Mouse (Mus musculus) cortical plate, adult 2 months (tissue): ENCODE results near the gene Zkscan17. TPM values are rescaled to one million over a fixed set of nuclear protein-coding genes. Genes with fewer than 3 reads are reported as not detected.
A peak's percentile ranks its signal among the peaks of the same experiment; 100 is the strongest.

Experiments used
- H3K27ac ChIP-seq: fragments of 200-500 bp; 2 replicates; pipeline ENCODE4 v1.5.1; 2012; ENCODE audit warnings: low read length, control low read depth, inconsistent platforms; ENCODE audit not compliant: insufficient read depth
- H3K4me1 ChIP-seq: fragments of 200-500 bp; 2 replicates; pipeline ENCODE4 v1.6.1; 2011; ENCODE audit warnings: low read length; ENCODE audit not compliant: control insufficient read depth, insufficient read depth
- H3K4me3 ChIP-seq: fragments of 200-500 bp; 2 replicates; pipeline ENCODE4 v1.5.1; 2011; ENCODE audit warnings: mild to moderate bottlenecking, low read length, control low read depth; ENCODE audit not compliant: insufficient read depth
- CTCF ChIP-seq: fragments of 200-500 bp; IDR thresholded peaks from 2 replicates; pipeline ENCODE4 v1.5.1; 2011; ENCODE audit warnings: mild to moderate bottlenecking, control low read depth, low read length; ENCODE audit not compliant: insufficient read depth; ENCODE audit errors: extremely low read depth
- POLR2A ChIP-seq: fragments of 200-500 bp; IDR thresholded peaks from 2 replicates; pipeline ENCODE4 v1.6.1; 2011; ENCODE audit warnings: mild to moderate bottlenecking, low read length, control low read depth; ENCODE audit not compliant: insufficient read depth; ENCODE audit errors: extremely low read depth
- polyA plus RNA-seq: library from polyadenylated mRNA; depleted of rRNA; stranded (reverse); fragments of >200 nt; gene quantifications from 2 replicates; pipeline ENCODE4 v1.2.3, GENCODE M21; 2012

Gene Zkscan17
- polyA plus RNA-seq, 1 experiment, result 7.2 TPM

- peak overlapping the region; percentile 1; the same call in 1 of the 2 replicates for H3K27ac ChIP-seq
- 0 out of 2 replicates have a peak, but pooled peaks cover 2% of the 10 kb centered on the region for H3K4me1 ChIP-seq
- peak overlapping the region; percentile 80 for H3K4me3 ChIP-seq
- TF ChIP-seq CTCF (no peak), POLR2A (0 out of 2 replicates have a peak, but pooled peaks have one; percentile 18)
These were observed 20.5 kb downstream of the Zkscan17 start for GRCm38 (mm10) chr11:59505839-59506712.

DNA sequence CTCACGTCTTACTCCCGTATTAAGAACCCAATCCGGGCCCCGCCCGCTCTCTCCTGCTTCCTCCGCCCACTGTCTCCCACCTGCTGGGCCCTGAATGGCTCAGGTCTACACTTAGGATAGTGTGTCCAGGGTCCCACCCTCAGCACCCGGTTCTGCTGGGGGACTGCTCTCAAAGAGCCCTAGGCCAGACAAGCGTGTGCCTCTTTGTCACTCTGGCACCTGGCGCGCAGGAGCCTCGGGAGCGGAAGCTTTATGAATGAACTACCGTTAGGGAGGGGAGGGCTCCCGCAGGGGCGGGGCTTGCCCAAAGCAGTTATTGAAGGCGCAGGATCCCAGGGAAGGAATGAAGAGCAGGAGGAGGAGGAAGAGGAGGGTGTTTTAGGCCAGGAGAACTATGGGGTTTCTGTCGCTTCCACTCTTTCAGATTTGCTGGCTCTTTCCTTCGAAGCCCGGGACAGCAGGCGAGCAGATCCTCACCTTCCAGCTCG lies 21.2 kb downstream of the Zkscan17 start:
- H3K4me3 ChIP-seq, result peak overlapping the region; percentile 80
- TF ChIP-seq POLR2A, result peak; percentile 62
- TF ChIP-seq CTCF, result no peak
- no peak overlapping the region for H3K27ac ChIP-seq
- 0 out of 2 replicates have a peak, but pooled peaks cover 2% of the 10 kb centered on the region for H3K4me1 ChIP-seq

GRCm38 (mm10) chr11:59501978-59502700 lies 24.4 kb downstream of the Zkscan17 start:
- H3K4me3 ChIP-seq, result no peak overlapping the region
- TF ChIP-seq CTCF (no peak), POLR2A (no peak)
- H3K27ac ChIP-seq, result no peak overlapping the region
- H3K4me1 ChIP-seq, result peaks cover 4% of the 10 kb centered on the region; the same call in 1 of the 2 replicates

GRCm38 (mm10) chr11:59497747-59498146 lies 28.8 kb downstream of the Zkscan17 start:
- TF ChIP-seq CTCF (no peak), POLR2A (no peak)
- Histone ChIP-seq H3K27ac (peak overlapping the region; percentile 9; the same call in 1 of the 2 replicates), H3K4me1 (peaks cover 6% of the 10 kb centered on the region), H3K4me3 (no peak overlapping the region)

DNA sequence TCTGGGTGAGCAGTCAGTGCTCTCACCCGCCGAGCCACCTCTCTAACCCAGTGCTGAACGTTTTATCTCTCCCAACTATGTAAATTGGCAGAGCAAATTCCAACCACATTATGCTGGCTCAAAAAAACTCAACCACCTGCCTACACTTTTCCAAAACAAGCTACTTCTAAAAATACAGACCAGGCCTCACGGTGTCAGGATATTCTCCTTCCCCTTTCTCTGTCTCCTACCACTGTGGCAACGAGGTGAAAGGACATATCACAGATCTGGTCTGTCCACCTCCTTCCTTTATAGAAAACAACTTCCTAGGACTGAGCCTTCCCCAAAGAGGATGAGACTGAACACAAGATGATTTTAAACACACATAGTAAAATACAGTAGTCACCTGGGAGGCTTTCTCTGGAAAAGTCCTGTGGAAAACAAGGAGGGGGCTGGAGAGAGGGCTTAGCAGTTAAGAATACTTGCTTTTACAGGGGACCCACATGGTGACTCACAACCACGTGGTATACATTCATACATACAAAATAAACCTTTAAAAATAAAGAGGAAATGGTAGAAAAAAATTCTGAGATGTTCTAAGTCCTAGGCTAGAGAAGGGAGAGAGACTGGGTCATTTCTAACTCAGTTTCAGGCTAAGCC lies 29.8 kb downstream of the Zkscan17 start:
- no peak for TF ChIP-seq POLR2A
- TF ChIP-seq CTCF, result no peak

GRCm38 (mm10) chr11:59486222-59486621 lies 40.3 kb downstream of the Zkscan17 start:
- TF ChIP-seq POLR2A (no peak), CTCF (no peak)
- Histone ChIP-seq H3K4me3 (no peak overlapping the region), H3K27ac (0 out of 2 replicates have a peak overlapping the region, but pooled peaks have one; percentile 22)

More for the DNA sequence above, 29.8 kb downstream of the Zkscan17 start:
- Histone ChIP-seq H3K4me1 (peaks cover 6% of the 10 kb centered on the region), H3K4me3 (no peak overlapping the region), H3K27ac (peak overlapping the region; percentile 44; the same call in 1 of the 2 replicates)

DNA sequence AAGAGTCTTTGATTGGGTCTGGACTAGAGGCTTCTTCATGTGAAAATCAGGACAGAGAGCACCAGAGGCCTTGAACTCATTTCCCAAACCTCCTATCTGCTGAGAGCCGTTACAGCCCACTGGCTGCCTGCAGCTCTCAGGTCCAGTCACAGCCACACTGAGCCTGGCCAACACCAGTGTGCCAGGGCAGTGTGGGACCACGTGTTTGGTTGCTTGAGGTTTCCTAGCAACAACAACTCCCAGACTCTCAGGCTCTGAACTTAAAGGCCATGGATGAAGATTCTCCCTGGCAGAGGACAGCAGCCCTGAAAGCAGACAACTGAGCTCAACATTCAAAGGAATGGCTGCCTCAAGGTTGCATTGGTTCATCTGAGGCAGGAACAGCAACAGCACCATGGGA lies 40.9 kb downstream of the Zkscan17 start:
- Histone ChIP-seq H3K27ac (no peak overlapping the region), H3K4me1 (peaks cover 3% of the 10 kb centered on the region; the same call in 1 of the 2 replicates), H3K4me3 (no peak overlapping the region)
- TF ChIP-seq POLR2A (no peak), CTCF (no peak)

More at GRCm38 (mm10) chr11:59486222-59486621, 40.3 kb downstream of the Zkscan17 start:
- peaks cover 3% of the 10 kb centered on the region; the same call in 1 of the 2 replicates for H3K4me1 ChIP-seq

DNA sequence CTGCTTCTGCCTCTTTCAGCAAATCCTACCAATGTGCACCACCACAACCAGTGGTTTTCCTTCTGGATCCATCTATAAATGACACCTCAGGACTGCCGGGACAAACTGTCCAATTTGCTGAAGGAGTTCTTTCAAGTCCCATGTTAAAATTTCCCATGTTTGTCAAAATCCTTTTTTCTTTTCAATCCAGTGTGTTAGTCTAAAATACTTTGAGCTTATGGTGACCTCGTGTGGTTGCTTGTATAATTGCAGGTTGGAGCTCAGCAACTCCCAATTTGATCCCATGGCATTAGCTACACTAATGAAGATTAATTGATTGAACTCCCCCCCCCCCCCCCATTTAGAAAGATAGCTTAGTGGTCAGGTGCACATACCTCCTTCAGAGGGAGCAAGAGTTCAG lies 43.3 kb downstream of the Zkscan17 start:
- TF ChIP-seq POLR2A, result no peak
- peak; percentile 39; the same call in 1 of the 2 replicates for TF ChIP-seq CTCF
- H3K27ac ChIP-seq, result no peak overlapping the region
- no peak overlapping the region for H3K4me3 ChIP-seq
- peaks cover 3% of the 10 kb centered on the region; the same call in 1 of the 2 replicates for H3K4me1 ChIP-seq

- TF ChIP-seq CTCF (no peak), POLR2A (no peak)
- Histone ChIP-seq H3K4me3 (no peak overlapping the region), H3K4me1 (no peaks in the 10 kb centered on the region), H3K27ac (no peak overlapping the region)
These were observed 49.3 kb downstream of the Zkscan17 start for GRCm38 (mm10) chr11:59477240-59477639.
